Mouse (Mus musculus) ES-Bruce4 (cell line): ENCODE data around the gene Desi1.

ENCODE experiments used
- CTCF ChIP-seq: IDR thresholded peaks from one replicate; pipeline ENCODE4 v1.8.1; 2011; ENCODE audit warnings: low read depth, low read length
- EP300 ChIP-seq: IDR thresholded peaks from 2 replicates; pipeline ENCODE4 v1.6.1; 2011; ENCODE audit warnings: low read depth, low read length; ENCODE audit not compliant: insufficient read depth
- POLR2A ChIP-seq: IDR thresholded peaks from one replicate; pipeline ENCODE4 v1.8.1; 2011; ENCODE audit warnings: low read length; ENCODE audit not compliant: insufficient read depth

DNA sequence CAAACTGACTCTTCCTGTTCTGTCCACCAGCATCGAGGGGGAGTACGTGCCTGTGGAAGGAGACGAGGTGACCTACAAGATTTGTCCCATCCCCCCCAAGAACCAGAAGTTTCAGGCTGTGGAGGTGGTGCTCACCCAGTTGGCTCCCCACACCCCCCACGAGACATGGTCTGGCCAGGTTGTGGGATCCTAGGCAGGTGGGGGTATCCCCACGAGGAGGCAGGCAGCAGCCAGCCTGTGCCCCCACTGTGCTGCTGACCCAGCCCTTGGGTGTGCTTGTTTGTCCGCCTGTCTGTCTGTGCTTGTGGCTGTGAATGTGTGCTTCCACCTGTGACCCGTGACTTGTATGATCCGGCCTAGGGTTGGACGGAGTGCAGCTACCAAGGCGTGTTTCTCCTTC, 84.6 kb downstream of the Desi1 start:
- TF ChIP-seq POLR2A (no peak), CTCF (no peak), EP300 (no peak)
